Mouse (Mus musculus) brain, embryonic 14.5 days (tissue): ENCODE measurements at regions not wholly inside any gene's neighbourhood (a gene's known extent, or its start where the extent isn't known, plus 50 kb on each side); places are given as distances from the start of the nearest gene placed in this dataset.

Source experiments
- CTCF ChIP-seq: fragments of 200-500 bp; IDR thresholded peaks from 2 replicates; pipeline ENCODE4 v1.5.1; 2012; ENCODE audit warnings: inconsistent platforms, mild to moderate bottlenecking, moderate library complexity, borderline replicate concordance; ENCODE audit not compliant: insufficient read depth, insufficient read length; ENCODE audit errors: extremely low read depth
- POLR2A ChIP-seq: fragments of 200-500 bp; IDR thresholded peaks from 2 replicates; pipeline ENCODE4 v1.6.1; 2012; ENCODE audit warnings: mild to moderate bottlenecking, inconsistent platforms, borderline replicate concordance; ENCODE audit not compliant: poor library complexity, insufficient read depth, insufficient read length, severe bottlenecking; ENCODE audit errors: extremely low read depth

DNA sequence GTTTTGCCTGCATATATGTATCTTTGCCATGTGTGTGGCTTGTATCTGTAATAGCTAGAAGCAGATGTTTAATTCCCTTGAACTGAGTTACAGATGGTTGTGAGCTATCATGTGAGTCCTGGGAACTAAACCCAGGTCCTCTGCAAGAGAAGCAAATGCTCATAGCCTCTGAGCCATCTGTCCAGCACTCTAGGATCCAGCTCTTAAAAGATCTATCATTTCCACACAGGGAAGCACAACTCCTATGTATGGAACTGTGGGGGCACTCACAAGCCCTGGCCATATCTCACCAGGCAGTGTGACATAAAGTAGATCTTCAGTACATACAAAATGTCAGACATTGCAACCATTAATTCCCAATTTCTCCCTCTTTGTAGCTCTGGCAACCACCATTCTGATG lies 552.9 kb upstream of the Tenm4 start:
- TF ChIP-seq CTCF (no peak), POLR2A (no peak)
